Mouse (Mus musculus) right cerebral cortex, postnatal 10 days (tissue): ENCODE results near the gene A430033K04Rik.
A peak's percentile ranks its signal among the peaks of the same experiment; 100 is the strongest.

Experiments used
- DNase-seq, 2 experiments: peaks; one replicate each; pipeline ENCODE4 v3.0.0; 2021; ENCODE audit warnings: low spot score in 2 of 2

A430033K04Rik gene

GRCm38 (mm10) chr5:138622645-138623477, at the start of gene A430033K04Rik:
TSS of gene A430033K04Rik (plus strand) at chr5:138622859.
- DNase-seq: peak; percentile 96 to 98

GRCm38 (mm10) chr5:138587396-138587795, 35.3 kb upstream of the A430033K04Rik start:
- DNase-seq: no peak

GRCm38 (mm10) chr5:138618353-138618752, 4.3 kb upstream of the A430033K04Rik start:
- no peak for DNase-seq

GRCm38 (mm10) chr5:138619211-138620128, 3.2 kb upstream of the A430033K04Rik start, which contains the start of gene Zfp68:
TSS of gene Zfp68 (minus strand) at chr5:138619761.
- peak; percentile 97 to 98 for DNase-seq

- DNase-seq: no peak
These were observed 1.8 kb upstream of the A430033K04Rik start for GRCm38 (mm10) chr5:138620836-138621235.

- no peak for DNase-seq
These were observed 818 bp downstream of the A430033K04Rik start for GRCm38 (mm10) chr5:138623478-138623875.

- DNase-seq: no peak
These were observed 13.8 kb downstream of the A430033K04Rik start for GRCm38 (mm10) chr5:138636486-138636885.

GRCm38 (mm10) chr5:138641081-138641480, 18.4 kb downstream of the A430033K04Rik start:
- DNase-seq: no peak

GRCm38 (mm10) chr5:138641761-138642160, 19.1 kb downstream of the A430033K04Rik start:
- no peak for DNase-seq

- DNase-seq: no peak
These were observed 30.3 kb downstream of the A430033K04Rik start for GRCm38 (mm10) chr5:138652911-138653310.

GRCm38 (mm10) chr5:138656477-138657156, 34.0 kb downstream of the A430033K04Rik start:
- peak; percentile 71 to 74 for DNase-seq

GRCm38 (mm10) chr5:138657407-138657806, 34.7 kb downstream of the A430033K04Rik start:
- DNase-seq: no peak

- peak; percentile 28 to 41 for DNase-seq
These were observed 35.2 kb downstream of the A430033K04Rik start for GRCm38 (mm10) chr5:138657854-138658253.

GRCm38 (mm10) chr5:138658922-138659321, 36.3 kb downstream of the A430033K04Rik start:
- peak; percentile 41 to 69 for DNase-seq

- no peak for DNase-seq
These were observed 60.5 kb downstream of the A430033K04Rik start for GRCm38 (mm10) chr5:138683023-138683766.

GRCm38 (mm10) chr5:138683821-138684220, 61.2 kb downstream of the A430033K04Rik start:
- no peak for DNase-seq

- DNase-seq: no peak
These were observed 64.8 kb downstream of the A430033K04Rik start for GRCm38 (mm10) chr5:138687453-138687852.

GRCm38 (mm10) chr5:138689254-138689653, 66.6 kb downstream of the A430033K04Rik start:
- DNase-seq: no peak

GRCm38 (mm10) chr5:138692936-138693570, 70.4 kb downstream of the A430033K04Rik start:
- no peak for DNase-seq

GRCm38 (mm10) chr5:138694036-138694435, 71.4 kb downstream of the A430033K04Rik start:
- DNase-seq: no peak
